Mouse (Mus musculus) stomach, postnatal 0 days (tissue): ENCODE measurements at regions not wholly inside any gene's neighbourhood (a gene's known extent, or its start where the extent isn't known, plus 50 kb on each side); places are given as distances from the start of the nearest gene placed in this dataset.

ENCODE experiments used
- CTCF ChIP-seq: IDR thresholded peaks from 2 replicates; pipeline ENCODE4 v1.5.1; 2016; ENCODE audit warnings: antibody characterized with exemption, low read depth, mild to moderate bottlenecking, moderate library complexity
- EP300 ChIP-seq: optimal IDR thresholded peaks from 2 replicates; pipeline ENCODE3; 2016; ENCODE audit warnings: antibody characterized with exemption

DNA sequence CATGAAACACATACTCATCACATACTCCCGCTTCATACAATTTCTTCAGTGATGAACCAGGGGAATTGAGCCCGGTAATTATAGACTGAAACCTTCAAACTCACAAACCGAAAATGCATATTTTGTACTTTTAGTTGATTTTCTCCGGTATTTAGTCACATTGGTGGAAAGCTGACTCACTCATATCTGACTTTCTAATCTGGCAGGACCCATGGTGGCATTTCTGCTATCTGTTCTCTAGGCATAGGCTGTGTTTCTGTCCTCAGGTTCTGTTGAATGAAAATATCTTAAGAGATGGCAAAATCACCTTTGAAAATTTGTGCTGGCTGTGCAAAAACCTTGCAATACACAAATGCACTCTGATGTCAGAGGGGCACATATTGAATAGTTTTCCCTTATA, 1126.6 kb downstream of the Diaph2 start:
- no peak for TF ChIP-seq CTCF
- TF ChIP-seq EP300: no peak
